Mouse (Mus musculus) lung, postnatal 25 days (tissue): ENCODE measurements at regions not wholly inside any gene's neighbourhood (a gene's known extent, or its start where the extent isn't known, plus 50 kb on each side); places are given as distances from the start of the nearest gene placed in this dataset.

Experiments used
- DNase-seq: peaks from one replicate; pipeline ENCODE4 v3.0.0; 2022; ENCODE audit warnings: low spot score

DNA sequence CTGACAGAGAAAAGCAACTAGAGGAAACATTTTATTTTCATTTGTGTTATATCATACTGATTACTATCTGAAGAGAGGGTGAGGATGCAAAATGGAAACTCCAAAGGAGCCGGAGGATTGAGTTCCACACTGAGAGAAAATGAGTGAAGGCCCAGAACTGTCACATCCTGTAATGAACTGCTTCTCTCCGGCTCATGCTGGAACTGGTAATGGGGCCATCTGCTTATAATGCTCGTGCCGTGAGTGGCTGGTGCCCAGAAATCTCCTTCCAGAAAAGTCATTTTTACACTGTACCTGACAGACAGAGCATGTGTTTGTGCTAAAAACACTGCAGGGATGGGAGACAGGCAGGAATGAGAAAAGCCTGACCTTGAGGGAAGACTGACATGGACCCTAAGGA lies 483.5 kb upstream of the Pkdcc start:
- DNase-seq, result no peak

DNA sequence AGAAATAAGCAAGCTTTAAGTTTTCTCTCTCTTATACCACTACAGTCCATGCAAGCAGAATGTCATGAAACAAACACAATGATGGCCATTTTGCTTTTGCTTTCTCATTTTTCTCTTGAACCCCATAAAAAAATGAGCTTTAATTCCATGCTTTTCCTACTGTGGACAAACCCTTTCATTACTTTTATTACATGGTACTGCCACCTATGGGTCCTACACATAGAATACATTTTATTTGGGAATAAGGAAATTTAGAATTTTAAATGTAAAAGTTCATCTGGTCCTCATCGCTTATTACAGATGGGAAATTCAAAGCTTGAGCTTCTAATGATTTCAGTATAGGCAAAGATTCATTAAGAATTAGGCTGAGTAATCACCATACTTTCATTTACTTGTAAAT lies 472.6 kb upstream of the Pkdcc start:
- no peak for DNase-seq

DNA sequence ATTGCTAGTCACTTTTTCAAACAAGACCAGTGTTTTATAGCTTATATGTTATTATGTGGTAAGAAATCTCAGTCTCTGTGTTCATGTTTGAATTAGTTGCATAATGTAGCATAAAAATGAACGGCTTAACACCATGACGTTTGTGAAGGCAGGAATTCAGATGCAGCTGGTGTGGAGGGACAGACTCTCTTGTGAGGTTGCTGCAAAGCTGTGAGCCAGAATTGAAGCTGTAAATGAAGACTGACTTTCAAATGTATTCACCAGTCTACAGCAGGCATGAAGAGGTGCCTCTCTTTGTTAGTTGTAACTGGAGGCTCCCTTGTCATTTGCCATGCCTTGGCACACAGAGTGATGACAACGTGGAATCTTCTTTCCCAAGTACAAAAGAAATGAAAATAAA lies 457.7 kb upstream of the Pkdcc start:
- DNase-seq, result no peak

DNA sequence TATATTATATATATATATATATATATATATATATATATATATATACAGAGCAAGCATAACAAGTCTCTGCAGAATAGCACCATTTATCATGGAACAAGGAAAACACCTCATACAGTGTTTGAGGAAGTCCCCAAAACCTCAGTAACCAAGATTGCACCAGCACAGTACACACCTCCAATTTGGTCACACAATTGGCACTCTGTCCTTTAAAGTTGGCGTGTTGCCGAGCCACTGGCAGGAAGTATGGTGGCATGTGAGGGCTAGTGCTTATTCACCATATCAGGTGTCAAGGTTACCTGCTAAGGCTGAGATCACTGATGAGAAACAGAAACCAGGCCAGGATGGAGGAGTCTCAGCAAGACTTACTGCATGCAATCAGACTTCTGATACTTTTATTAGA lies 436.0 kb upstream of the Pkdcc start:
- DNase-seq, result no peak

DNA sequence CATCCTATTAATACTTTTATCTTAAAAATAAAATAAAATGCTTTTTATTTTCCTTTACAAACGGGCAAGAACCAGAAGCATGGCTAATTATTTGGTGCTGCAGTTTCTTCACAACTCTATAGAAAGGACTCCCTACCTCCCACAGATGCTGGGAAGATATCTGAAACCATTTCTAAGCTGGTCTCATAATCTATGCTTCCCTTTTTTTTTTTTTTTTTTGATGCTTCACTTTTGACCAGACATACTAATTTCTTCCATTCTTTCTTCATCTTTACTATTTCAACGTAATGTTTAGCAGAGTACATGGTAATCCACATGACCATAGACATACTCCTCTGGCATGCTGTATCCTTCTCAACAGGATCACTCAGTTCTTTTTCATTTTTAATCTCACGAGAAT lies 393.0 kb upstream of the Pkdcc start:
- DNase-seq, result no peak

DNA sequence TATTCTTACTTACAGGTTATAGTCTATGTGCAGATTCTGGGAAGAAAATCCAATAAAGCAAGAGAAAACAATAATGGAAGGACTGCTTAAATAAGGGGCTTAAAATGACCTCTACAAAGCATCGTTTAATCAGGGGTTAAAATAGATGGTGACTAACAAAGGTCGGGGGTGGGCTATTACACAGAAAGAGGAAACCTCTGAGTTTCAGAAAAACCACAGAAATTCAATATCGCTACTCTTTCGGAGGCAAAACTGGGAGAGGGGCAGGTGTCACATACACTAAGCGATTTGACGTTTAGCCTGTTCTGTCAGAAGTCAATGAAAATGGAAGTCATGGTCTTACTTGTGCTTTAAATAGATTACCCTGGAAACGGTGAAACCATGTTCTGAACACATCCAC lies 391.0 kb upstream of the Pkdcc start:
- no peak for DNase-seq

DNA sequence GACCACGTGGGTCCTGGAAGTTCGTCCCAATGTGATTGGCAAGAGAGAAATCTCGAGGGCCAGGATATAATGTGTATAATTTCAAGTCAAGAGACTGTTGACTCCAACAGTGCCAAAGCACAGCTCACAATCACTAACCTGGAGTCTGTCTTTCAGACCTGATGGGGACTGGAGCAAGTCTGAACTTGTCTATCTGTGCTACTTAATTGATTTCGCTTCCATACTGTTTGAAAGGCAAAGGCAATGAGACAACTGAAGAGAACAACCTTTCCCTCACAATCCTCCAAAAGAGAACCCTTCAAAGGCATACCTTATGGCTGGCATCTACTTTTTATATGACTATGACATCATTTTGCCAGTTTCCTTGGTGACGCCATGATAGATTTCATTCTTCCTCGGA lies 390.5 kb upstream of the Pkdcc start:
- no peak for DNase-seq

DNA sequence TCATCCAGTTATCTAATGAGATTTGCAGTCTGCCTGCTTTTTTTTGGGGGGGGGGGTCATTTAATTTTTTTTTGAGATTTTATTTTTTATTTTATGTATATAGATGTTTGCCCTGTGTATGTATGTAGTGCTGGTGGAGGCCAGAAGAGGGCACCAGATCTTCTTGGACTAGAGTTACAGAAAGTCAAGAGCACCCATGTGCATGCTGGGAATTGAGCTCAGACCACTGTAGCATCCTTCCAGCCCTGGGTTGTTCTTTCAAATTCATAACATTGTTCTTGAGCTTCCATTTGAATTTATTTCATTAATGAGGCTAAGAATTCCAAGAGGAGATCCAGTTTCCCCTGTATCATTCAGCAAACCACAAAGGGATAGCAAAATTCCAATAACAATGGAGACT lies 387.9 kb upstream of the Pkdcc start:
- DNase-seq, result no peak

DNA sequence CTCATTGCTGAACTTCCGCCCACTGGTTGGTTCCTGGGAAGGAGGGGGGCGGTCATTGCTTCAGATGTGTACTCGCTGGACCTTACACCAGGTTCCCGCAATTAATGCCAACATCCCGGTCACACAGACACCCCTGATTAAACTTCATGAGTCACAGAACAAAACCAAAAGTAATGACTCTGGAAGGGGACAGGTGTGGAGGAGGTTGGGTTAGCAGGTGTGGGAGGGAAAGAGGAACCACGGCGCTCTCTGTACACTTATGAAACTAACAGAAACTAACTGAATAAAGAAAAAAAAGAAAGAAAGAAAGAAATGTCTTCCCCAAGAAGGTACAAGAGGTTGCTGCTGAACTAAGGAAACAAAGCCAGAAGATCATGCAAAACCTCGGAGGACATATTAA lies 387.3 kb upstream of the Pkdcc start:
- DNase-seq, result no peak

DNA sequence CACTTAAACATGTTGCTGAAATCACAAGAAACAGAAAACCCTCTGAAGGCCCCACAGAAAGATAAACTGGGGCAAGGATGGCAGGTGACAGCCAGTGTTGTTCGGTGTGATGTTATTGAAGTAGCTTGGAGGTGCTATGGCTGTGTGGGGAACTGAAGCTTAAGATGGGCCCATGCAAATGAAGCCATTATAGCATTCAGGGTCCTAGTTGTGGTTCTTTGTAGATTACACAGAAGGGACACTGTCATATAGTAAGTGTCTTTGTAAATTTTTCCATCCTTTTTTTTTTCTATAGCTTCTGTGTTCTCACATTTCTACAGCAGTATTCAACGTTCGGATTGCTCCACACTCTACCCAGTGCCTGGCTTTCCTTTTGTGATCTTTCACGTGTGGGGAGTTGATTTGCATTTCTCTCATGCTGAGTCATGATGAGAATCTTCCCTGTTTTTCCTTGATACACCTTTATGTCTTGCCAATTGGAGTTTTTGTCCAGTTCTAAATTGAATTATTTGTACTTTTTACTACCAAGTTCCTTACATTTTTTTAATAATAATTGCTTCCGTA lies 386.6 kb upstream of the Pkdcc start:
- DNase-seq, result no peak

DNA sequence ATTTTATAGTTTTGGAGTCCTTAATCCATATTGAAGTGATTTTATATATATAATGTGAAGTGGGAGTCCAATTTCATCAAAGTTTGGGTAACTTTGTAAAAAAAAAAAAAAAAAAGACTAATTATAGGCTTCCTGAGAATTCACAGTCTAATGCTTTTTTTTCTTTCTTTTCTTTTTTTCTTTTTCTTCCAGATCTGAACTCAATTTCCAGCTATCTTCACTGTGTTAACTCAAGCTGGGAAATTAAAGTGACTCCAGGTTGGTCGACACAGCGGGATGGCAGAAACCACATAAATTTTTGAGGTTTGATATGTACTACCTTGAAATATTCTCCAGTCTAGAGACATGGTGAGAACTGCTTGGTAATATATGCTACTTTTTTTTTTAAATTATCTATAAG lies 385.7 kb upstream of the Pkdcc start:
- DNase-seq, result no peak

DNA sequence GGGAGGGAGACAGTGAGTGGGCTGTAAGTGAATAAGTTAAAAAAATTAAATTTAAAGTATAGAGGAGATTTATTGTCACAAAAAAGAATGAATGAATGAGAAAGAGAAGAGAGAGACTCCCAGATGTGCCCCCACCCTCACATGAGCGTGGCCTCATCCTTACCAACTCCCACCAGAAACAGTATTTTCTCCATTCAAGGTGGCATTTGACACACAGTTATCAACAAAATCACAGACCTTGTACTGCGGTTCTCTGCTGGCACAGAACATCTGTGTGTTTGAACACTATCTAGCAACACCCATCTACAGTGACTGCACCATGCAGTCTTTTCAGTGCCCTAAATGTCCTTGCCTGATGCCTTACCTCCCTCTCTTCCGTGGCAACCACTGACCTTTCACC lies 380.9 kb upstream of the Pkdcc start:
- DNase-seq, result no peak

DNA sequence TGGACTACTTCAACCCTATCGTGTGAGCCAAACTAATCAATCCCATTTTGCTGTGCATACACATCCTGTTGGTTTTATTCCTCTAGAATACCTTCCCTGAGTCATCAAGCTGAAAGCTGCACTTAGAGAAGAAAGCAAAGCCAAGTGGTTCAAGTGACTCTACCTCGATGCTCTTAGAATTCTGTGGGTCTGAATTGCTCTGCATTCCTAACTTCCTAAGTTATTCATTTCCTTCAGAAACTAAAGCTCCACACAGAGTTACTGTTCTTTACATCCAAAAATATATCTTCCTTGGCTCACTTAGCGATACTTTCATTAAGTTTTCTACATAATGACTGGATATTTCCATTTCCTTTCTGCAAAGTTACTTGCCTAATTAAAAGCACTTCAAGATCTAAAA lies 379.0 kb upstream of the Pkdcc start:
- no peak for DNase-seq

DNA sequence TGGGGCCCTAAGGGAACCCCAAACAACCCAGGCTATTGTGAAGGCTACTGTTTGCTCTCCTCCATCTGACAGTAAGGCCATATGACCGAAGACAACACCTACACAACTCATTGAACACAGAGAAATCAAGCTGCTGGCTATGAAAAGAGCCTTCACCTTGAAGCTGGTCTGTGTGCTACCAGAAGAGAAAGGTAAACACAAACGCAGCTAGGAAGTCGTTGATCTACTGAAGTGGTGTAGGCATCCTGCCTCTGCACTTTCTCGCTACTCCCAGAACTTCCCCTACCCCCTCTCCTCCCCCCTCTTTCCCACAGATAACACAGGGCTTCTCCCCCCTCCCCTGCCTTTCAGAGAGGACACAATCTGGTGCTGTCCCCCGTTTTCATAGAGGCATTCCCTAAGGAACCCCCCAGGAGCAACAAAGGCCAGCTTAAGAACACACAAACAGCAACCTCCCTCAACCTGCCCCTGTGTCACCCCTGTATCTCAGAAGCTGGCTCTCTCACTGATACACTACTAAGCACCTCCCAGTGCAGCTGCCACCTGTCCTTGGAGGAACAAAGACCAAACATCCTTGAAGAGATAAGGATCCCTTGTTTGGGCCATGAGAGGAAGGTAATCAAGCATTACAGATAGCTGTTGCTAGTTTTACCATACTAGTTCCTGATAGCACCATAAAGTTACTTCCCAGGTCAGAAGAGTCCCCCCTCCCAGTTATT lies 368.2 kb upstream of the Pkdcc start:
- no peak for DNase-seq

DNA sequence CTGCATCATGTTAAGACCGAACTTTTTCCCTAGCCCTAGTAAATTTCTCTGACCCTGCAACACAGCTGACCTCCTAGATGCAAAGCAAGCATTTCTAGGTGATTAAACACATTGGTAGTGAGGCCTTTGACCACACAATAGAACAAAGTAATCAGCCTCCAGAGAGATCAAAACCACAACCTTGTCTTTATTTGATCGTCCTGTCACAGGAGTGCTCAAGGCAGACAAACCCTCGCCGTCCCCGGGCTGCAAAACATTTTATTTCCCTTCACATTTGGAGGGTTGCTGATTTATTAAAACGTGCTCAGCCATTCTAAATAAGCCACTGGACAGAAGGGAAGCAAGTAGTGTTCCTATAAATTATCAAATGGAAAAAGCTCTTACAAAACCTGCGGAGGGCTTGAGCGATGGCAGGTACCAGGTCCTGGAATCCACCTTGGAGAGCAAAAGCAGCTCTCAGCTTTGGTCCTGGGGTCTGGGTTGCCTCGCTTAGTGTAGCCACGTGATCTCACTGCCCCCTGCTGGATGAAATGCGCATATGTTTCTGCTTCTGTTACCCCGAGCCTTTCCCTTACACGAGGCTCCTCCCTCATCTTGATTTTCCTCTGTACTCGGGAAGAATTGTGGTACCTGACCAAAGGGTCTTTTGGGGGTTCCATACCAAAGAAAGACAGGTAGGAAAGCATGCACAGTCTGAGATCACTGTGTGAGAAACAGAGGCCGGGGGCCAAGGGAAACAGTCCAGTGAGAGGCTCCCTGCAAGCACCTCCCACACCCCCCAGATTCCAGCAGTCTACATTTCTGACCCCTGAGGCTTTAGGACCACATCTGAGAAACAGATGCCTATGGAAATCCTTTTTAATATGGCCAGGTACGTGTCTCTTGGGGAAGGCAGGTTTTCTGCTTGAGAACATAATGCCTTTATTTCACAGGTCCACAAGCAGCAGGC lies 357.6 kb upstream of the Pkdcc start:
- peak; percentile 53 for DNase-seq

DNA sequence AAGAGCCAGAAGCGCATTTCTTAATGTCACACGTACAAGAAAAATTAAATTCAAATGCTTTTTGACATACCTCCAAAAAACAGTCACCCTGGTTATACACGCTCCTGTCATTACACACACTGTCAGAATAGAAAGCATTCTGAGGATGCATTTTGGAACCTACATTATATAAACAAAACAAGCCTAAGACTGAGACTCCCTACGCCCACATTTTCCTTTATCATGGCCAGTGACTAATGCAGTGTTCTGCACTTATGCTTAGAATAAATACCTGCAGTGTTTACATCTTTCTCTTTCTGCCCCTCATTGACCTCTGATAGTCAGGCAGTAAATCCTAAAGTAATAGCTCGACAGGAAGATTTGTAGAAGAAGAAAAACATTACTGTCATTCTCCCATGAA lies 354.7 kb upstream of the Pkdcc start:
- DNase-seq, result no peak

DNA sequence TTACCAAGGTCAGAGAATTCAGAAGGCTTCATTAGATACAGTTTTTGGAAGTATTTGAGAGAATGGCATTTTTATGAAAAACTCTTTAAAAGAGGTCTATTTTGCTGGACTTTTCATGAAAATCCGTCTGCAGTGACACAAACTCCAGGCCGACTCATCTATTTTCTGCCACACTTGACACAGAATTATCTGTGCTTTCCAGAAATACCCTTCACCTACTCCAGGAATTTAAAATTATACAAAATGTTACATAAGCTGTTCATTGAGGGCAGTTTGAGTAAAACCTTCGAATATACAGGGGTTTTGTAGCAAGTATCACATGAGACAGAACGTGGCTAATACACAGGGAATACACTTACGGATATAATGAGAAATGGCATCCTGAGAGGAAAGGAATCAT lies 354.1 kb upstream of the Pkdcc start:
- no peak for DNase-seq

DNA sequence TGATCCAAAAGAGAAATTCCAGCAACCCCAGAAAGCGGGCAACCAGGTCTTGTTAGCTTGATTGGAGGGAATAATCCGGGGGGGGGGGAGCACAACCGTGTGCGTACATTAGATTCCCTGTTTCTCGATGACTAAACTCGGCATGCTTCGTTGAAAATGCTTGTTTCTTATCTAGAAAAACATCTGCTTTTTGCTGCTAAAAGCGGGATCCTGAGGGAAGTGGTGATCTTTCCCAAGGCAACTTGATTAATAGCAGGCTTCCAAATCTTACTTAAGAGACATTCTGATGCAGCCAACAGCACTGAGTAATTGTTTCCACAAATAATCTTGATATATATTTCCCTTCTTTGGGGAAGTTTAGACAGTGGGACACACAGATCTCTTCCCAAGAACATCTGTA lies 338.0 kb upstream of the Pkdcc start:
- no peak for DNase-seq

DNA sequence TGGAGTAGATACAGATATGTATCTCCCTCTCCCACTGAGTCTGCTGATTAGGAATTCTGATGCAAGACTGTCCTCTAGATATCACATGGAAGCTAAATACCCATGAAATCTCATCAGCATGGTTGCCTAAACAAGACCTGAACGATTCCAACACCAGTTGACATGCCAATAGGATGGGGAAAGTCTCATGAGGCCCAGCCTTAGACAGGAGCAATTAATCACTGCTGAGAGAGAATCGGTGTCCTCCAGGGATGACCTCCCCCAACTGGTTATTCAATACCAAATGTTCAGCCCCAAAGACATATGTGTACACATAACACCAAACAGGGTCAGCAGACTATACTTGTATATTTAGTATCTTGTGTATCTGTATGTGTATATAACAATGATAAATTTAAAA lies 314.5 kb upstream of the Pkdcc start:
- DNase-seq, result no peak

DNA sequence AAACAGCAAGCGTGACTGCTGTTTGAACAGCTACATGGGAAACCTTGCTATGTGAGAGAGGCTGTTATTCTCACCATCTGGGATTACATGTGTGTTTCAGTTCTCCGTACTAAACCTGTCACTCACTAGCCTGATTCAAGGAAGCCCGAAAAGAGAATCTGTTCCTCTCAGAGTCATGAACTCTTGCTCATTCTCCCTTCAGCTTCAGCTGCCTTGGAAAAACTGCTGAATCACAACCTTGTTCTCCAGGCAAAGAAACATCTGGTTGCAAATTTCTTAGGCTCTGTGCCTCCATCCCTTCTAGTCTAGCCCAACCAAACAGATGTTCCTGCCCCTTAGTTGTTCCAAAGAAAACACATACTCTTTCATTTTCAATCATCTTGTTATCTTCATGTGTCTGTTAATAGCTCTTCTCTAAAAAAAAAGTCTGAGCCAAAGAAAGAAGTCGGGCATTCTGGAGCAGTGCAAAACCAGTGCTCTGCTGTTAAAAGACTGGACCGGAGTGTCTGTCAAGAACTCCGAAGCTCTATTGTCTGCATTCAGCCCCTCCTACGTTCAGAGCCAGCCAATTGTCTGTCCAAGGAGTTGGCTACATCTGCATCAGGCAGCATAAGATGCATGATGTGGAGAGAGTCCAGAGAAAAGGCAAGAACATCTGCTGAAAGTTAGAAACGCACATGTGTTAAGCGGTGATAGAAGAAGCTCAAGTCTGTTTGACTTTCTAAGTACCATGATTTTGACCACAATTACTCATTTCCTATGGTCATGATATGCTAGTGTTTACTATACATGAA lies 313.8 kb upstream of the Pkdcc start:
- DNase-seq, result no peak

DNA sequence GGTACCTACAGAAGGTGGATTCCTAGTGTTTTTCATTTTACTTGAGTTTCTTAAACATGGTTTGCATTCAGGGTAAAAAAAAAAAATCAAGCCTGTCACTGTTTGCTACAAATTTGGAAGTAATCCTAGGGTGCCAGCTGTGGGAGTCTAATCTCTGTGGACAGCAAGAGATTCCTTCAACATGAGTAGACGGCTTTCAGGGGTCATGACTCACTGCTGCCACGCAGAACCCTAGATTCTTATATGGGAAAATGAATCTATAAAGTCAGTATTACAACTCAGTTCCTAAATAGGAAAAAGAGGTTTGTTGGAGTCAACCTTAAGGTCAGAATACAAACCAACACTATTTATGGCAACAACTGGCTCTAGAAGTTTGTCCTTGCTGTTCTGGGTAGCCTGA lies 310.1 kb upstream of the Pkdcc start:
- DNase-seq, result no peak

DNA sequence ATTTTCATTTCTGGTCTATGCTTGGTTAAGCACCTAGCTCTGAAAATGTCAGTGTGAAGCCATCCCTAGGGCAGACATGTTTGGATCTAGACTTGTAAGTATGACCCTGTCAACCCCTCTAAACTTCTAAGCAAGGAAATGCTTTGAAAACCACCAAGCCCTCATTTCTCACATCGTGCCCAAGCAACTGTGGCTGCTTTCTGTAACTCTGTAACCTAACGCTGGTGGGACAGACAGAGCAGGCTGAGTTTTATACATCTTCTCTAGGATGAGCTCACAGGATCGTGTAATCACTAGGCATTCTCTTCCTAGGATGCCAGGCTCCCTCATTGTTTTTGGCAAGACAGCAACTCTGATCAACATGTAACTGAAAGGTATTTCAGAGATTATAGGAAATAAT lies 309.6 kb upstream of the Pkdcc start:
- DNase-seq, result no peak

DNA sequence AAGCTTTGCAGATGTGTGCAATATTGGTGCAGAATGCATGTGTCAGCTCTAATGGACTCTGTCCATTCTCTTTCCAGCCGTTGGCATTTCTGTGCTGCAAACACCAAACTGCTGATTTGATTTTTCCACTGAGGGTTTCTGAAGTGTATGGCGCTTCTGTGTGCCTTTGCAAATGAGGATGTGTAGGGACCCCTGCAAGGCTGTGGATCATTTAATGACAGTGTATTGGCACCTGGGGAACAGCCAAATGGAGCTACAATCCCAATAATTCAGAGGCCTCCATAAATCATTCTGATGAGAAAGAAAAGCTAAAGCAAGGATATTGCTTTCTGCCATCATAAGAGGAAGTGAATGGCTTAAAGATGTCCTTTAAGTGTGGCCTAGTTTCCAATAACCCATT lies 305.9 kb upstream of the Pkdcc start:
- DNase-seq, result no peak
